Mouse (Mus musculus) bone marrow, adult 2 months (tissue): ENCODE measurements around the gene Lrrc8d.

Experiments used
- CTCF ChIP-seq: fragments of 200-500 bp; IDR thresholded peaks from 2 replicates; pipeline ENCODE4 v1.5.1; 2011; ENCODE audit warnings: low read length, control low read depth; ENCODE audit not compliant: control insufficient read depth, insufficient read depth
- POLR2A ChIP-seq: fragments of 200-500 bp; IDR thresholded peaks from 2 replicates; pipeline ENCODE4 v1.6.1; 2011; ENCODE audit warnings: low read depth, mild to moderate bottlenecking, control low read depth, low read length, borderline replicate concordance; ENCODE audit not compliant: control insufficient read depth

DNA sequence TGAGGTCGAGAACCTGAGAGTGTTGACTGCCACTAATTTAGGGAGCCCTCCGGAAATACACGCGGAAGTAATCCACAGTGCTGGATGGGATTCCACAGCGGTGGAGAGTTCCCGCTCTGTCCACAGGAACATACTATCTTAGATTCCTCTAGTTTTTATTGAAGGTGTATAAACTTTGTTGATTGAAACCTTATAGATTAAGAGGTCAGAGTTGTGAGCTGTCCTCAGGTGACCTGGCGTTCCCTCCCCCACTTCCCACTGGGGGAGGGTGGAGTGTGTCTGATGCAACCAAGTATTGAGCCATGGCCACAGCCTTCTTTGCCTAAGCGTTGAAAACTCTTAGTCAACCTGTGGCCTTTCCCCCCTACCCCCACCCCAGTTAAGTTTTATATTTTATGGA is 2.1 kb downstream of the Lrrc8d start:
- TF ChIP-seq CTCF (no peak), POLR2A (no peak)
